ENCODE assay signal across 28 mouse cellular contexts in the genomic region with DNA sequence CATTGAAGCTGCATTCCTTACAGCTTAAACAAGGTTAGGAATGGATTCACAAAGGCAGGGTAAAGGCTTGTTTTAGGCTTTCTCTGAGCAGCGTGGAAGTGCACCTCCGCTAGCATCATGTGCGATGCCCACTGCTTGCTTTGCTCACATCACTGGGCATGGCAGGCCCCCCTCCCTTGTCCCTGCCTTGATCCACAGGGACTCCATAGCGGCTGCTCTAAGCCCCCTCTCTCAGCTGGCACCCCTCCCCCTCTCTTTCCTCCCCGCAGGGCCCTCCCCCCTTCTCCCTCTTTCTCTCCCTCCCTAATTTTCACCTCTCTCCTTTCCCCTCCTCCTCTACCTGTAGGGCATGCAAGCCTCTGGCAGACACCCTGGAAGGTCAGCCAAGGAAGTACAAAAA. TPM values are rescaled to one million over a fixed set of nuclear protein-coding genes. Genes with fewer than 3 reads are reported as not detected.
DNase-seq lines count a peak whose midpoint lies in the region; ATAC-seq lines count a peak whose summit lies in the region.
"Had no signal": no experiment of that assay in that cellular context is flagged by ENCODE, and none has a peak within 500 bp of the region (broad histone marks: within the 10 kb centered on the region; RNA-seq: fewer than 3 reads in every experiment).

No protein-coding gene starts in this region.

- no peak for ATAC-seq in forebrain, embryonic 13.5 days
- ATAC-seq in hindbrain, embryonic 14.5 days (ENCODE audit: low FRiP score): no peak
- ATAC-seq in hindbrain, embryonic 16.5 days: no peak
- ATAC-seq in neural tube, embryonic 13.5 days (ENCODE audit: low read depth): peak; percentile 62; the same call in 1 of the 2 replicates
- no peak for ATAC-seq in neural tube, embryonic 15.5 days (ENCODE audit: low FRiP score)
- ATAC-seq: intestine, embryonic 16.5 days; lung, postnatal 0 days had no signal

- 15% methylated on average over 5 of the region's 5 CpGs for WGBS in forebrain, embryonic 10.5 days
- 9% methylated on average over 5 of the region's 5 CpGs for WGBS in forebrain, embryonic 13.5 days
- 10% methylated on average over 5 of the region's 5 CpGs for WGBS in hindbrain, embryonic 14.5 days
- WGBS in hindbrain, embryonic 16.5 days: 9% methylated on average over 5 of the region's 5 CpGs
- WGBS in neural tube, embryonic 13.5 days: 16% methylated on average over 5 of the region's 5 CpGs
- WGBS in neural tube, embryonic 15.5 days: 13% methylated on average over 5 of the region's 5 CpGs

- peaks cover 32% of the 10 kb centered on the region for H3K4me1 ChIP-seq in forebrain, embryonic 10.5 days
- H3K4me1 ChIP-seq in forebrain, embryonic 13.5 days: peaks cover 8% of the 10 kb centered on the region
- H3K4me1 ChIP-seq in hindbrain, embryonic 14.5 days (replicated peaks; ENCODE audit: control insufficient read depth, insufficient read depth, low read length): peaks cover 8% of the 10 kb centered on the region; the same call in 1 of the 2 replicates
- H3K4me1 ChIP-seq in hindbrain, embryonic 16.5 days (ENCODE audit: control insufficient read depth, insufficient read depth, low read depth, low read length): no peaks in the 10 kb centered on the region; the same call in 1 of the 2 replicates
- H3K4me1 ChIP-seq in neural tube, embryonic 13.5 days (replicated peaks): peaks cover 13% of the 10 kb centered on the region
- peaks cover 8% of the 10 kb centered on the region for H3K4me1 ChIP-seq in neural tube, embryonic 15.5 days
- H3K4me1 ChIP-seq: embryonic facial prominence, embryonic 15.5 days; liver, embryonic 13.5 days; stomach, embryonic 15.5 days had no signal

- no peaks in the 10 kb centered on the region for H3K36me3 ChIP-seq in forebrain, embryonic 10.5 days (replicated peaks)
- H3K36me3 ChIP-seq in forebrain, embryonic 13.5 days (ENCODE audit: poor library complexity, severe bottlenecking): no peaks in the 10 kb centered on the region
- no peaks in the 10 kb centered on the region for H3K36me3 ChIP-seq in hindbrain, embryonic 14.5 days (replicated peaks; ENCODE audit: control insufficient read depth, insufficient read depth)
- no peaks in the 10 kb centered on the region for H3K36me3 ChIP-seq in hindbrain, embryonic 16.5 days (ENCODE audit: control insufficient read depth, insufficient read depth, low read length)
- H3K36me3 ChIP-seq in neural tube, embryonic 13.5 days: no peaks in the 10 kb centered on the region
- H3K36me3 ChIP-seq in neural tube, embryonic 15.5 days: no peaks in the 10 kb centered on the region
- H3K36me3 ChIP-seq: embryonic facial prominence, embryonic 15.5 days; limb, embryonic 10.5 days; limb, embryonic 15.5 days; liver, embryonic 13.5 days; stomach, embryonic 15.5 days had no signal

- no peak overlapping the region for H3K4me2 ChIP-seq in forebrain, embryonic 13.5 days
- no peak overlapping the region for H3K4me2 ChIP-seq in hindbrain, embryonic 14.5 days (replicated peaks)
- H3K4me2 ChIP-seq in hindbrain, embryonic 16.5 days (ENCODE audit: low read length): no peak overlapping the region
- no peak overlapping the region for H3K4me2 ChIP-seq in neural tube, embryonic 13.5 days
- H3K4me2 ChIP-seq in neural tube, embryonic 15.5 days: no peak overlapping the region
- H3K4me2 ChIP-seq: embryonic facial prominence, embryonic 15.5 days; heart, embryonic 11.5 days; limb, embryonic 15.5 days; liver, embryonic 13.5 days; stomach, embryonic 15.5 days had no signal

- no peak for DNase-seq in forebrain, embryonic 10.5 days (ENCODE audit: extremely low spot score, low spot score)
- DNase-seq in hindbrain, embryonic 14.5 days (ENCODE audit: low spot score): no peak
- DNase-seq in kidney, postnatal 10 days: no peak
- no peak for DNase-seq in embryo, embryonic 10 days (ENCODE audit: low spot score)
- DNase-seq: adrenal gland, postnatal 14 days; cerebellum, adult 11-12 months; cerebellum, adult 9-11 months; gastrocnemius, adult 2 months; gastrocnemius, postnatal 36 days; heart, adult 18-20 months; heart, postnatal 36 days; kidney, adult 8-10 months; liver, embryonic 13.5 days; lung, adult 18-20 months; right cerebral cortex, postnatal 25 days had no signal

- no peaks in the 10 kb centered on the region for H3K27me3 ChIP-seq in forebrain, embryonic 10.5 days (ENCODE audit: poor library complexity, severe bottlenecking)
- no peaks in the 10 kb centered on the region for H3K27me3 ChIP-seq in forebrain, embryonic 13.5 days
- no peaks in the 10 kb centered on the region for H3K27me3 ChIP-seq in hindbrain, embryonic 14.5 days (ENCODE audit: control insufficient read depth, insufficient read depth, low read length)
- no peaks in the 10 kb centered on the region for H3K27me3 ChIP-seq in hindbrain, embryonic 16.5 days (replicated peaks; ENCODE audit: control insufficient read depth, insufficient read depth, low read length)
- no peaks in the 10 kb centered on the region for H3K27me3 ChIP-seq in neural tube, embryonic 13.5 days
- H3K27me3 ChIP-seq in neural tube, embryonic 15.5 days (replicated peaks): no peaks in the 10 kb centered on the region
- H3K27me3 ChIP-seq: embryonic facial prominence, embryonic 15.5 days; limb, embryonic 15.5 days; stomach, embryonic 15.5 days had no signal

- H3K27ac ChIP-seq in forebrain, embryonic 10.5 days: peak overlapping the region; percentile 68
- H3K27ac ChIP-seq in forebrain, embryonic 13.5 days: no peak overlapping the region
- 0 out of 2 replicates have a peak overlapping the region, but pooled peaks have one; percentile 4 for H3K27ac ChIP-seq in hindbrain, embryonic 14.5 days
- no peak overlapping the region for H3K27ac ChIP-seq in hindbrain, embryonic 16.5 days (ENCODE audit: low read depth, low read length)
- H3K27ac ChIP-seq in neural tube, embryonic 13.5 days (replicated peaks): peak overlapping the region; percentile 52
- H3K27ac ChIP-seq in neural tube, embryonic 15.5 days (replicated peaks): no peak overlapping the region
- H3K27ac ChIP-seq: embryonic facial prominence, embryonic 15.5 days; gastrocnemius, adult 2 months; kidney, postnatal 0 days; limb, embryonic 10.5 days; limb, embryonic 15.5 days; liver, embryonic 13.5 days; macrophage; stomach, embryonic 15.5 days had no signal

- no peak overlapping the region for H3K4me3 ChIP-seq in forebrain, embryonic 10.5 days
- H3K4me3 ChIP-seq in forebrain, embryonic 13.5 days: no peak overlapping the region
- no peak overlapping the region for H3K4me3 ChIP-seq in hindbrain, embryonic 14.5 days (replicated peaks; ENCODE audit: low read length)
- no peak overlapping the region for H3K4me3 ChIP-seq in hindbrain, embryonic 16.5 days (ENCODE audit: low read length)
- H3K4me3 ChIP-seq in neural tube, embryonic 13.5 days: no peak overlapping the region
- no peak overlapping the region for H3K4me3 ChIP-seq in neural tube, embryonic 15.5 days (replicated peaks)
- H3K4me3 ChIP-seq: embryonic facial prominence, embryonic 15.5 days; gastrocnemius, adult 2 months; limb, embryonic 10.5 days; limb, embryonic 15.5 days; liver, embryonic 13.5 days; stomach, embryonic 15.5 days had no signal

- 0 out of 2 replicates have a peak, but pooled peaks cover 3% of the 10 kb centered on the region for H3K9me3 ChIP-seq in forebrain, embryonic 10.5 days
- no peaks in the 10 kb centered on the region for H3K9me3 ChIP-seq in forebrain, embryonic 13.5 days (replicated peaks)
- H3K9me3 ChIP-seq in hindbrain, embryonic 14.5 days (ENCODE audit: control insufficient read depth, low read length): no peaks in the 10 kb centered on the region
- no peaks in the 10 kb centered on the region for H3K9me3 ChIP-seq in hindbrain, embryonic 16.5 days (ENCODE audit: control insufficient read depth, low read length)
- no peaks in the 10 kb centered on the region for H3K9me3 ChIP-seq in neural tube, embryonic 13.5 days
- no peaks in the 10 kb centered on the region for H3K9me3 ChIP-seq in neural tube, embryonic 15.5 days (replicated peaks)
- H3K9me3 ChIP-seq: embryonic facial prominence, embryonic 15.5 days; limb, embryonic 10.5 days; limb, embryonic 15.5 days; liver, embryonic 13.5 days; stomach, embryonic 15.5 days had no signal

- H3K9ac ChIP-seq in forebrain, embryonic 13.5 days: no peak overlapping the region
- no peak overlapping the region for H3K9ac ChIP-seq in hindbrain, embryonic 14.5 days
- H3K9ac ChIP-seq in hindbrain, embryonic 16.5 days (ENCODE audit: low read depth, low read length): no peak overlapping the region
- H3K9ac ChIP-seq in neural tube, embryonic 13.5 days: no peak overlapping the region
- no peak overlapping the region for H3K9ac ChIP-seq in neural tube, embryonic 15.5 days (replicated peaks)
- H3K9ac ChIP-seq: embryonic facial prominence, embryonic 15.5 days; limb, embryonic 15.5 days; liver, embryonic 13.5 days; stomach, embryonic 15.5 days had no signal

RNA-seq across cellular contexts. Expression of a gene that starts 5.7 kb away (rescaled TPM):
- 57.1 and 61.0 TPM in 2 replicates for polyA plus RNA-seq in forebrain, embryonic 10.5 days (2016; fragmentation: Nextera tagmentation; extraction: Ambion mirVana)
- 28.9 and 35.8 TPM in 2 replicates for polyA plus RNA-seq in forebrain, embryonic 13.5 days (2015; fragmentation: Nextera tagmentation; extraction: Ambion mirVana)
- 12.3 and 13.0 TPM in 2 replicates for polyA plus RNA-seq in hindbrain, embryonic 14.5 days (2014; fragmentation: Nextera tagmentation; extraction: Ambion mirVana)
- polyA plus RNA-seq in hindbrain, embryonic 16.5 days (2015; fragmentation: Nextera tagmentation; extraction: Ambion mirVana): 18.0 and 21.6 TPM in 2 replicates
- 38.3 and 39.6 TPM in 2 replicates for polyA plus RNA-seq in neural tube, embryonic 13.5 days (2015; fragmentation: Nextera tagmentation; extraction: Ambion mirVana)
- polyA plus RNA-seq in neural tube, embryonic 15.5 days (2015; fragmentation: Nextera tagmentation; extraction: Ambion mirVana): 26.0 and 26.9 TPM in 2 replicates
- polyA plus RNA-seq: macrophage had no signal

Comparison
In these comparisons a context has a peak if more than half of its experiments do, and no peak if none do; other contexts are left out.
1. H3K27ac ChIP-seq: peak in forebrain, embryonic 10.5 days (single experiment), hindbrain, embryonic 14.5 days (single experiment) and neural tube, embryonic 13.5 days (single experiment); none in forebrain, embryonic 13.5 days (single experiment), hindbrain, embryonic 16.5 days (single experiment) and neural tube, embryonic 15.5 days (single experiment).